Comparison of ENCODE assay signal across 9 mouse cellular contexts in the genomic region with DNA sequence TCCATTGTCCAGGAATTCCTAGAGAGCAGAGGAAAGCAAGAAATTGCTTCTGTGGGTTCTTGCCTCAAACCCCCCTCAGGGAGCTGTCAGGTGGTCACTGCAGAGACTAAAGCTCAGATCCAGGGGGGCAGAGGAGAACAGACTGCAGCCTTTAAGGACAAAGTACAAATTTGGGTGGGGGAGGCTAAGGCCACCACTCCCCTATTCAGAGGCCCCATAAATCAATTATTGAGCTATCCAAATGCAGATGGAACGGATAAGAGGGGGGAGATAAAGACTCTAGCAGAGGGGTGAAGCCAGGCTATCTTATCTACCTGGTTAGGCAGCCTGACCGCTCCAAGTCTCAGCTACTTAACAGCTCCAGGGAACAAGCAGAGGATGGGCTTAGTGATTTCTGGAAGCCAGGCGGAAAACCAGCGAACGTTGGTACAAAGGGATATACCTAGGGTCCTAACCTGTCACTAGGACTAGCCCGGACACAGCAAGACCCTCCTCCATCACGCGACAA. TPM values are rescaled to one million over a fixed set of nuclear protein-coding genes. Genes with fewer than 3 reads are reported as not detected.
DNase-seq lines count a peak whose midpoint lies in the region; ATAC-seq lines count a peak whose summit lies in the region.
"Had no signal": no experiment of that assay in that cellular context is flagged by ENCODE, and none has a peak within 500 bp of the region (broad histone marks: within the 10 kb centered on the region; RNA-seq: fewer than 3 reads in every experiment).

No protein-coding gene starts in this region.

- DNase-seq in kidney, adult 9 months, result no peak
- DNase-seq in embryonic facial prominence, embryonic 10.5 days (ENCODE audit: low spot score), result no peak
- DNase-seq in intestine, embryonic 14.5 days (ENCODE audit: low spot score), result no peak
- no peak for DNase-seq in urinary bladder, postnatal 10 days (ENCODE audit: low spot score)
- no peak for DNase-seq in adrenal gland, postnatal 4 days (ENCODE audit: low spot score in 2 of 2)
- DNase-seq in left cerebral cortex, postnatal 25 days (ENCODE audit: low spot score in 2 of 2), result no peak

- H3K9ac ChIP-seq in kidney, embryonic 14.5 days (ENCODE audit: low read depth, low read length), result peak overlapping the region; percentile 100
- H3K9ac ChIP-seq in intestine, embryonic 14.5 days (ENCODE audit: low read length), result peak overlapping the region; percentile 34
- peak overlapping the region; percentile 98 for H3K9ac ChIP-seq in midbrain, embryonic 15.5 days

- intact Hi-C loops in left cerebral cortex, postnatal 25 days (cut with DNase I), result loop anchor here (5.0 kb wide), 2 partner anchors 37 to 73 kb away; no protein-coding TSS in a partner anchor

- H3K4me2 ChIP-seq in kidney, embryonic 14.5 days (replicated peaks; ENCODE audit: low read depth, low read length), result peak overlapping the region; percentile 100
- peak overlapping the region; percentile 100 for H3K4me2 ChIP-seq in intestine, embryonic 14.5 days (ENCODE audit: low read length)
- H3K4me2 ChIP-seq in midbrain, embryonic 15.5 days, result peak overlapping the region; percentile 99

- H3K27ac ChIP-seq in kidney, embryonic 14.5 days (ENCODE audit: low read depth, low read length), result peak overlapping the region; percentile 100
- peak overlapping the region; percentile 100 for H3K27ac ChIP-seq in embryonic facial prominence, embryonic 10.5 days (replicated peaks)
- peak overlapping the region; percentile 100 for H3K27ac ChIP-seq in intestine, embryonic 14.5 days (ENCODE audit: low read depth)
- H3K27ac ChIP-seq in midbrain, embryonic 15.5 days, result peak overlapping the region; percentile 100

- peaks cover 13% of the 10 kb centered on the region; the same call in 1 of the 2 replicates for H3K36me3 ChIP-seq in kidney, embryonic 14.5 days (ENCODE audit: control insufficient read depth, insufficient read depth, low read length)
- H3K36me3 ChIP-seq in embryonic facial prominence, embryonic 10.5 days (replicated peaks), result peaks cover 41% of the 10 kb centered on the region
- peaks cover 4% of the 10 kb centered on the region for H3K36me3 ChIP-seq in intestine, embryonic 14.5 days (ENCODE audit: control insufficient read depth, insufficient read depth, low read length)
- no peaks in the 10 kb centered on the region for H3K36me3 ChIP-seq in midbrain, embryonic 15.5 days (replicated peaks)

- 16% methylated on average over 8 of the region's 8 CpGs for WGBS in kidney, embryonic 14.5 days
- WGBS in embryonic facial prominence, embryonic 10.5 days, result 22% methylated on average over 8 of the region's 8 CpGs
- 27% methylated on average over 8 of the region's 8 CpGs for WGBS in intestine, embryonic 14.5 days
- 17% methylated on average over 8 of the region's 8 CpGs for WGBS in midbrain, embryonic 15.5 days

- ATAC-seq in kidney, embryonic 14.5 days (ENCODE audit: low FRiP score, low TSS enrichment), result no peak
- no peak for ATAC-seq in intestine, embryonic 14.5 days (replicated peaks; ENCODE audit: low FRiP score, low TSS enrichment, low read depth)
- ATAC-seq in midbrain, embryonic 15.5 days (replicated peaks), result no peak

- no peaks in the 10 kb centered on the region for H3K27me3 ChIP-seq in kidney, embryonic 14.5 days (ENCODE audit: control insufficient read depth, insufficient read depth, low read length)
- H3K27me3 ChIP-seq in embryonic facial prominence, embryonic 10.5 days (replicated peaks; ENCODE audit: low read depth, poor library complexity, severe bottlenecking), result peaks cover 17% of the 10 kb centered on the region
- H3K27me3 ChIP-seq in intestine, embryonic 14.5 days (replicated peaks; ENCODE audit: control insufficient read depth, insufficient read depth, low read length), result no peaks in the 10 kb centered on the region
- no peaks in the 10 kb centered on the region for H3K27me3 ChIP-seq in midbrain, embryonic 15.5 days (replicated peaks)

- H3K4me1 ChIP-seq in kidney, embryonic 14.5 days (ENCODE audit: control insufficient read depth, insufficient read depth, low read length), result peaks cover 58% of the 10 kb centered on the region
- H3K4me1 ChIP-seq in embryonic facial prominence, embryonic 10.5 days, result peaks cover 81% of the 10 kb centered on the region
- H3K4me1 ChIP-seq in intestine, embryonic 14.5 days (replicated peaks; ENCODE audit: control insufficient read depth, insufficient read depth, low read length), result peaks cover 60% of the 10 kb centered on the region
- peaks cover 66% of the 10 kb centered on the region for H3K4me1 ChIP-seq in midbrain, embryonic 15.5 days

- H3K9me3 ChIP-seq in kidney, embryonic 14.5 days (ENCODE audit: control insufficient read depth, low read length), result no peaks in the 10 kb centered on the region
- H3K9me3 ChIP-seq in embryonic facial prominence, embryonic 10.5 days, result no peaks in the 10 kb centered on the region
- H3K9me3 ChIP-seq in intestine, embryonic 14.5 days (ENCODE audit: control insufficient read depth, low read length), result no peaks in the 10 kb centered on the region
- no peaks in the 10 kb centered on the region for H3K9me3 ChIP-seq in midbrain, embryonic 15.5 days

- H3K4me3 ChIP-seq in kidney, embryonic 14.5 days (ENCODE audit: low read length), result peak overlapping the region; percentile 96
- H3K4me3 ChIP-seq in embryonic facial prominence, embryonic 10.5 days, result peak overlapping the region; percentile 99
- H3K4me3 ChIP-seq in intestine, embryonic 14.5 days (ENCODE audit: low read depth, low read length), result peak overlapping the region; percentile 89
- H3K4me3 ChIP-seq in midbrain, embryonic 15.5 days, result peak overlapping the region; percentile 94

RNA-seq across cellular contexts. Expression of a gene that starts 2.4 kb away (rescaled TPM):
- polyA plus RNA-seq in kidney, embryonic 14.5 days (2014; fragmentation: Nextera tagmentation; extraction: Ambion mirVana), result 2.0 and 3.2 TPM in 2 replicates
- 1.2 and 2.2 TPM in 2 replicates for polyA plus RNA-seq in embryonic facial prominence, embryonic 10.5 days (2016; fragmentation: Nextera tagmentation; extraction: Ambion mirVana)
- 1.5 and 1.9 TPM in 2 replicates for polyA plus RNA-seq in intestine, embryonic 14.5 days (2014; fragmentation: Nextera tagmentation; extraction: Ambion mirVana)
- polyA plus RNA-seq in midbrain, embryonic 15.5 days (2015; fragmentation: Nextera tagmentation; extraction: Ambion mirVana), result 12.2 and 13.4 TPM in 2 replicates
- 1 to 10 TPM; 1.8 TPM for total RNA-seq in adrenal gland, postnatal 4 days (2021)
- total RNA-seq in left cerebral cortex, postnatal 25 days (2021), result 10 to 100 TPM; 48.6 to 55.2 TPM

RNA-seq across cellular contexts. Expression of a gene that starts 7.1 kb away (rescaled TPM):
- 16.6 and 16.7 TPM in 2 replicates for polyA plus RNA-seq in kidney, embryonic 14.5 days (2014; fragmentation: Nextera tagmentation; extraction: Ambion mirVana)
- polyA plus RNA-seq in embryonic facial prominence, embryonic 10.5 days (2016; fragmentation: Nextera tagmentation; extraction: Ambion mirVana), result 8.1 TPM in 2 replicates
- 10.3 and 10.6 TPM in 2 replicates for polyA plus RNA-seq in intestine, embryonic 14.5 days (2014; fragmentation: Nextera tagmentation; extraction: Ambion mirVana)
- polyA plus RNA-seq in midbrain, embryonic 15.5 days (2015; fragmentation: Nextera tagmentation; extraction: Ambion mirVana), result 12.2 TPM in 2 replicates
- total RNA-seq in adrenal gland, postnatal 4 days (2021), result 10 to 100 TPM; 36.8 to 37.2 TPM
- total RNA-seq in left cerebral cortex, postnatal 25 days (2021), result 10 to 100 TPM; 27.0 to 32.1 TPM

RNA-seq across cellular contexts. Expression of a gene that starts 34.3 kb away (rescaled TPM):
- polyA plus RNA-seq in kidney, embryonic 14.5 days (2014; fragmentation: Nextera tagmentation; extraction: Ambion mirVana), result 73.9 and 79.4 TPM in 2 replicates
- 79.1 and 89.3 TPM in 2 replicates for polyA plus RNA-seq in embryonic facial prominence, embryonic 10.5 days (2016; fragmentation: Nextera tagmentation; extraction: Ambion mirVana)
- 58.6 and 68.4 TPM in 2 replicates for polyA plus RNA-seq in intestine, embryonic 14.5 days (2014; fragmentation: Nextera tagmentation; extraction: Ambion mirVana)
- 71.5 and 73.4 TPM in 2 replicates for polyA plus RNA-seq in midbrain, embryonic 15.5 days (2015; fragmentation: Nextera tagmentation; extraction: Ambion mirVana)
- total RNA-seq in adrenal gland, postnatal 4 days (2021), result 10 to 100 TPM; 36.0 to 36.5 TPM
- total RNA-seq in left cerebral cortex, postnatal 25 days (2021), result 10 to 100 TPM; 26.2 to 27.7 TPM

RNA-seq across cellular contexts. Expression of a gene that starts 47.6 kb away (rescaled TPM):
- polyA plus RNA-seq in kidney, embryonic 14.5 days (2014; fragmentation: Nextera tagmentation; extraction: Ambion mirVana), result not detected in 2 replicates
- not detected in 2 replicates for polyA plus RNA-seq in embryonic facial prominence, embryonic 10.5 days (2016; fragmentation: Nextera tagmentation; extraction: Ambion mirVana)
- 1.3 and 1.9 TPM in 2 replicates for polyA plus RNA-seq in intestine, embryonic 14.5 days (2014; fragmentation: Nextera tagmentation; extraction: Ambion mirVana)
- polyA plus RNA-seq in midbrain, embryonic 15.5 days (2015; fragmentation: Nextera tagmentation; extraction: Ambion mirVana), result not detected in 2 replicates
- total RNA-seq in adrenal gland, postnatal 4 days (2021), result 10 to 100 TPM in 1 of 2 experiments, 1 to 10 TPM in 1; 2.2 to 48.2 TPM
- total RNA-seq in left cerebral cortex, postnatal 25 days (2021), result not detected
- total RNA-seq: gastrocnemius, postnatal 14 days had no signal

Comparison
In these comparisons a context has a peak if more than half of its experiments do, and no peak if none do; other contexts are left out.
1. H3K9ac ChIP-seq: peak in every context shown above with its lines; median percentile 100 in kidney, embryonic 14.5 days; 98 in midbrain, embryonic 15.5 days; 34 in intestine, embryonic 14.5 days.